Mouse (Mus musculus) left cerebral cortex, postnatal 10 days (tissue): Measurements from ENCODE around the gene Pitpnm2. TPM values are rescaled to one million over a fixed set of nuclear protein-coding genes. Genes with fewer than 3 reads are reported as not detected.

Source experiments
- DNase-seq, 2 experiments: peaks; one replicate each; pipeline ENCODE4 v3.0.0; 2021 to 2022; ENCODE audit warnings: low spot score in 2 of 2, mixed read lengths in 1 of 2; ENCODE audit errors: extremely low spot score in 1 of 2
- intact Hi-C: fragments of 180-260 bp; cut with DNase I; formaldehyde crosslinking; loops from one replicate; pipeline ENCODE4 v1.15.1; 2025
- total RNA-seq, 2 experiments: library from RNA; stranded (reverse); gene quantifications; 2 replicates each; pipeline ENCODE4 v1.2.3; 2021

Pitpnm2 gene
- total RNA-seq, 2 experiments from 2014 or later, result 149 to 170 TPM

- DNase-seq, result peak in 1 of 2 experiments; percentile 28
- intact Hi-C loops, result no loop called here
Observed at GRCm38 (mm10) chr5:124074845-124075307, 174.7 kb downstream of the Pitpnm2 start.

GRCm38 (mm10) chr5:124073682-124074081 is 175.9 kb downstream of the Pitpnm2 start:
- intact Hi-C loops, result no loop called here
- DNase-seq, result no peak

GRCm38 (mm10) chr5:124069657-124070056 is 179.9 kb downstream of the Pitpnm2 start:
- intact Hi-C loops, result no loop called here
- DNase-seq, result no peak

Other genes with a start within 250 kb of the Pitpnm2 start
- 10 to 100 TPM; 42.5 to 42.6 TPM for gene Vps37b, start 217.5 kb downstream of the Pitpnm2 start, total RNA-seq
- 10 to 100 TPM; 43.8 to 45.5 TPM for gene Abcb9, start 154.0 kb downstream of the Pitpnm2 start, total RNA-seq
- gene Ogfod2, start 137.5 kb downstream of the Pitpnm2 start, total RNA-seq, result 10 to 100 TPM; 32.5 to 34.6 TPM
- 10 to 100 TPM; 55.4 to 58.8 TPM for gene Arl6ip4, start 133.7 kb downstream of the Pitpnm2 start, total RNA-seq
- gene Mphosph9, start 78.2 kb upstream of the Pitpnm2 start, total RNA-seq, result 10 to 100 TPM; 19.4 to 23.2 TPM
- 10 to 100 TPM; 11.2 to 13.3 TPM for gene 2810006K23Rik, start 78.3 kb upstream of the Pitpnm2 start, total RNA-seq
- gene Cdk2ap1, start 113.3 kb upstream of the Pitpnm2 start, total RNA-seq, result 10 to 100 TPM; 86.3 to 97.3 TPM
- gene Sbno1, start 176.2 kb upstream of the Pitpnm2 start, total RNA-seq, result 100 to 1,000 TPM; 128 to 143 TPM
- 10 to 100 TPM; 36.2 to 42.3 TPM for gene Kmt5a, start 190.2 kb upstream of the Pitpnm2 start, total RNA-seq
- 10 to 100 TPM; 21.4 to 23.2 TPM for gene Rilpl2, start 228.6 kb upstream of the Pitpnm2 start, total RNA-seq
- 10 to 100 TPM; 21.1 TPM for gene Snrnp35, start 233.4 kb upstream of the Pitpnm2 start, total RNA-seq